Mouse (Mus musculus) heart, embryonic 11.5 days (tissue): ENCODE results near the gene Rnd2. TPM values are rescaled to one million over a fixed set of nuclear protein-coding genes. Genes with fewer than 3 reads are reported as not detected.
"Not testable (repeated sequence)": the region's sequence is repeated elsewhere in the genome, so short reads cannot be mapped to it uniquely, and the experiment has no call there.

Source experiments
- ATAC-seq: fragments of 200-750 bp; cut with Nextera tagmentation; replicated peaks from 2 replicates; pipeline ENCODE4 v1.8.0; 2017; ENCODE audit warnings: moderate library complexity; ENCODE audit not compliant: insufficient number of reproducible peaks, low FRiP score, low TSS enrichment
- H3K27ac ChIP-seq: fragments of 300-500 bp; sonication (generic); 2 replicates; pipeline ENCODE4 v1.5.1; 2014; ENCODE audit warnings: mild to moderate bottlenecking, low read depth, low read length
- H3K27me3 ChIP-seq: fragments of 300-500 bp; sonication (generic); 2 replicates; pipeline ENCODE4 v1.6.1; 2014; ENCODE audit warnings: mild to moderate bottlenecking, low read length, mixed read lengths; ENCODE audit not compliant: control insufficient read depth, insufficient read depth
- H3K36me3 ChIP-seq: fragments of 300-500 bp; sonication (generic); 2 replicates; pipeline ENCODE4 v1.6.1; 2014; ENCODE audit warnings: mild to moderate bottlenecking, low read length, moderate library complexity, mixed read lengths; ENCODE audit not compliant: control insufficient read depth, insufficient read depth
- H3K4me1 ChIP-seq: fragments of 300-500 bp; sonication (generic); 2 replicates; pipeline ENCODE4 v1.6.1; 2014; ENCODE audit warnings: low read length; ENCODE audit not compliant: control insufficient read depth, insufficient read depth
- H3K4me2 ChIP-seq: fragments of 300-500 bp; sonication (generic); 2 replicates; pipeline ENCODE4 v1.6.1; 2014; ENCODE audit warnings: mild to moderate bottlenecking, moderate library complexity
- H3K4me3 ChIP-seq: fragments of 300-500 bp; sonication (generic); 2 replicates; pipeline ENCODE4 v1.5.1; 2014; ENCODE audit warnings: low read depth, low read length
- H3K9ac ChIP-seq: fragments of 300-500 bp; sonication (generic); 2 replicates; pipeline ENCODE4 v1.6.1; 2014; ENCODE audit warnings: mild to moderate bottlenecking, low read depth, low read length, moderate library complexity
- H3K9me3 ChIP-seq: fragments of 300-500 bp; sonication (generic); replicated peaks from 2 replicates; pipeline ENCODE4 v1.6.1; 2016; ENCODE audit warnings: low read length; ENCODE audit not compliant: control insufficient read depth
- WGBS: fragments of 180-500 bp; shearing (Covaris S2); extraction: QIAGEN DNeasy Blood & Tissue Kit; methylation state at CpG from one replicate; pipeline ENCODE4 v1.1.7; 2014; ENCODE audit not compliant: insufficient replicate concordance; 5-methylcytosine and 5-hydroxymethylcytosine counted together
- polyA plus RNA-seq: library from polyadenylated mRNA; unstranded; fragments of >200 nt; fragmentation: Nextera tagmentation; extraction: Ambion mirVana; gene quantifications from 2 replicates; pipeline ENCODE4 v1.2.1, GENCODE M21; 2014

Rnd2 gene
- polyA plus RNA-seq, 1 experiment from 2014 or later: 22.3 TPM

GRCm38 (mm10) chr11:101449596-101449995 is 15.2 kb upstream of the Rnd2 start:
- H3K27me3 ChIP-seq, H3K36me3 ChIP-seq, H3K4me3 ChIP-seq, H3K4me2 ChIP-seq, H3K4me1 ChIP-seq, ATAC-seq, H3K9ac ChIP-seq, H3K27ac ChIP-seq, H3K9me3 ChIP-seq: not testable (repeated sequence)
- WGBS: 79% methylated on average over 4 of the region's 4 CpGs

DNA sequence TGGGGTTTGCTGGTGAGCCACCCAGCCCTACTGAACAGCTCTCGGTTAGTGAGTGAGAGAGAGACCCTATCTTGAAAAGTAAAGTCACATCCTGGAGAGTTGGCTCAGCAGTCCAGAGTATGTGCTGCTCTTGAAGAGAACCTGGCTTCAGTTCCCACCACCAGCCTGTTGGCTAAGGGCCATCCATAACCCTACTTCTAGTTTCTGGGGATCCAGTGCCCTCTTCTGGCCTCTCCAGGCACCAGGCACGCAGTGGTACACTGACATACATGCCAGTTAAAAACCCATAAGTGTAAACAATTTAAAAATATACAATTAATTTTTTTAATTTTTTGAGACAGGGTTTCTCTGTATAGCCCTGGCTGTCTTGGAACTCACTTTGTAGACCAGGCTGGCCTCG is 14.4 kb upstream of the Rnd2 start:
- Histone ChIP-seq H3K4me1 (0 out of 2 replicates have a peak, but pooled peaks cover 6% of the 10 kb centered on the region), H3K4me2 (no peak overlapping the region), H3K27ac (no peak overlapping the region), H3K36me3 (peaks cover 2% of the 10 kb centered on the region; the same call in 1 of the 2 replicates), H3K4me3 (no peak overlapping the region), H3K9ac (no peak overlapping the region), H3K27me3 (no peaks in the 10 kb centered on the region), H3K9me3 (no peaks in the 10 kb centered on the region)
- 85% methylated on average over 3 of the region's 3 CpGs for WGBS
- no peak for ATAC-seq

DNA sequence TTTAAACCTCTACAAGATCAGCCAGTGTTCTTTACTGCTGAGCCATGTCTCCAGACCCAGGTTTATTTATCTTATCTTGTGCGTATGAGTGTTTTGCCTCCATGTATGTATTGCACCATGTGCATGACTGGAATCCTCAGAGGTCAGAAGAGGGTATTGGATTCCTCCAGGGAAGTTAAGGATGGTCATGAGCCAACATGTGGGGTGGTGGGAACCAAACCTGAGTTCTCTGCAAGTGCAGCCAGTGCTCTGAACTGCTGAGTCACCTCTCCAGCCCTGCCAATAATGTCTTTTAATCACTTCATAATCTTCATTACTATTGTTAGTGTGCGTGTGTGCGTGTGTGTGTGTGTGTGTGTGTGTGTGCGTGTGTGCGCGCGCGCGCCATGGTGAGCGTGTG is 13.3 kb upstream of the Rnd2 start:
- Histone ChIP-seq H3K36me3 (no peaks in the 10 kb centered on the region), H3K27ac (no peak overlapping the region), H3K4me3 (no peak overlapping the region), H3K27me3 (no peaks in the 10 kb centered on the region), H3K9ac (no peak overlapping the region), H3K4me2 (no peak overlapping the region), H3K4me1 (0 out of 2 replicates have a peak, but pooled peaks cover 6% of the 10 kb centered on the region), H3K9me3 (no peaks in the 10 kb centered on the region)
- no peak for ATAC-seq
- WGBS: 87% methylated on average over 10 of the region's 10 CpGs

DNA sequence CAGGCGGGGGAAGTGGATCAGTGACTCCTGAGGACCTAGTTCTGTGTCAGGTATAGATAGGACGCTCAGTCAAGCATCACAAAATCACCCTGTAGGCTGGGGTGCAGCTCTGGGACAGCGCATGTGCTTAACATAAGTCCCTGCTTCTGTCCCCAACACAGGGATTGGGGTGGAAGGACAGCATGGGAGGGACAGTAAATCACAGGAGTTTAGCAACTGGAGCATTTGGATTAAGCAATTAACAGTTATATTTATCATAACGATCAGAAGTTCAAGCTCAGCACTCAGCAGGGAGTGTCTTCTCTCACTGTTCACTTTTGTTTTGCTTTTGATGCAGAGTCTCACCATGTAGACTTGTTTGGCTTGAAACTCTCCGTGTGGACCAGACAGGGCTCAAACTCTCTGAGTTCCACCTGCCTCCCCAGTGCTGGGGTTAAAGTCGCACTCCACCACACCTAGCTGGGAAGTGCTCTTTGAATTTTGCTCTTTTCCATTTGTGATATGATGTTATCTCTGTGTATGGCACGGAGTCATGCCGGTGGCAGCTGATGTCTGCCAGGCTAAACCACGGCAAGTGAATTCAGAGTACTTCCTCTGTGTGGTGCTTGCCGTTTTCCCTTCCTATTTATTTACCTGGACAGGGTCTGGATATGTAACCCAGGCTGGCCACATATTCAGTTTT is 12.6 kb upstream of the Rnd2 start:
- H3K4me3 ChIP-seq: no peak overlapping the region
- 58% methylated on average over 10 of the region's 10 CpGs for WGBS

GRCm38 (mm10) chr11:101454702-101455101 is 10.1 kb upstream of the Rnd2 start:
- Histone ChIP-seq H3K4me1 (peaks cover 4% of the 10 kb centered on the region), H3K4me2 (no peak overlapping the region), H3K9ac (no peak overlapping the region), H3K27ac (no peak overlapping the region), H3K9me3 (no peaks in the 10 kb centered on the region), H3K36me3 (no peaks in the 10 kb centered on the region), H3K4me3 (no peak overlapping the region), H3K27me3 (no peaks in the 10 kb centered on the region)
- 78% methylated on average over 6 of the region's 6 CpGs for whole genome bisulfite sequencing
- ATAC-seq: no peak

More for the DNA sequence above, 12.6 kb upstream of the Rnd2 start:
- Histone ChIP-seq H3K9me3 (no peaks in the 10 kb centered on the region), H3K27ac (no peak overlapping the region), H3K27me3 (no peaks in the 10 kb centered on the region), H3K4me1 (0 out of 2 replicates have a peak, but pooled peaks cover 6% of the 10 kb centered on the region), H3K36me3 (no peaks in the 10 kb centered on the region), H3K4me2 (no peak overlapping the region), H3K9ac (no peak overlapping the region)
- no peak for ATAC-seq

- no peak overlapping the region for H3K4me2 ChIP-seq
- no peak overlapping the region for H3K9ac ChIP-seq
- no peak overlapping the region for H3K27ac ChIP-seq
- 0 out of 2 replicates have a peak, but pooled peaks cover 3% of the 10 kb centered on the region for H3K36me3 ChIP-seq
- no peaks in the 10 kb centered on the region for H3K27me3 ChIP-seq
- H3K9me3 ChIP-seq: no peaks in the 10 kb centered on the region
- H3K4me1 ChIP-seq: peaks cover 8% of the 10 kb centered on the region
- WGBS: 83% methylated on average over 7 of the region's 7 CpGs
- ATAC-seq: no peak
- H3K4me3 ChIP-seq: no peak overlapping the region
Observed at GRCm38 (mm10) chr11:101455627-101456026, 9.2 kb upstream of the Rnd2 start.

- H3K27ac ChIP-seq: no peak overlapping the region
- no peaks in the 10 kb centered on the region for H3K9me3 ChIP-seq
- H3K4me2 ChIP-seq: no peak overlapping the region
- no peak for ATAC-seq
- 0 out of 2 replicates have a peak, but pooled peaks cover 6% of the 10 kb centered on the region for H3K36me3 ChIP-seq
- peaks cover 11% of the 10 kb centered on the region for H3K4me1 ChIP-seq
- no peaks in the 10 kb centered on the region for H3K27me3 ChIP-seq
- no peak overlapping the region for H3K4me3 ChIP-seq
- H3K9ac ChIP-seq: no peak overlapping the region
- 81% methylated on average over 6 of the region's 9 CpGs for WGBS
Observed at GRCm38 (mm10) chr11:101457631-101458030, 7.2 kb upstream of the Rnd2 start.

- ATAC-seq: no peak
- Histone ChIP-seq H3K4me1 (peaks cover 16% of the 10 kb centered on the region), H3K4me2 (no peak overlapping the region), H3K4me3 (no peak overlapping the region), H3K27ac (no peak overlapping the region), H3K9me3 (no peaks in the 10 kb centered on the region), H3K36me3 (0 out of 2 replicates have a peak, but pooled peaks cover 6% of the 10 kb centered on the region), H3K9ac (no peak overlapping the region), H3K27me3 (no peaks in the 10 kb centered on the region)
- WGBS: 85% methylated on average over 12 of the region's 12 CpGs
Observed at GRCm38 (mm10) chr11:101458217-101458616, 6.6 kb upstream of the Rnd2 start.

DNA sequence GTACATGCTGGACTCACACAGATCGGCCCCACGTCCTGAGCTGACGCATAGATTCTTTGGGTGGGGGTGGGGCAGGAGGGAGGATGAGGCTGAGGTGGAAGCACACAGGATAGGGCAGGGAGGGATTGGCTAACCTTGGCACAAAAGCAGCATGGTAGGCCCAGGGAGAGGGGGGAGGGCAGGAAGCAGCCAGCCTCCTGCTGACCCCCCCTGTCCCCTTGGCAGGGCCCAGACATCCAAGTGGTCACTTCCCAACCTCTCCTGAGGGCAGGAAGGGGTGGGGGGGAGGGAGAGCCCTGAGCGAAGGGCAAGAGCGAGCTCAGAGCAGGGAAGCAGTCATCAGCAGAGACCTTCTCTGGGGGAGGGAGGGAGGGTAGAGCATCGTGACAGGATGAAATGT is 5.1 kb upstream of the Rnd2 start:
- no peak overlapping the region for H3K4me3 ChIP-seq
- H3K4me1 ChIP-seq: peaks cover 29% of the 10 kb centered on the region
- H3K9ac ChIP-seq: no peak overlapping the region
- H3K9me3 ChIP-seq: no peaks in the 10 kb centered on the region
- H3K36me3 ChIP-seq: 0 out of 2 replicates have a peak, but pooled peaks cover 6% of the 10 kb centered on the region
- H3K27ac ChIP-seq: no peak overlapping the region
- H3K27me3 ChIP-seq: no peaks in the 10 kb centered on the region
- ATAC-seq: 0 out of 2 replicates have a peak, but pooled peaks have one; percentile 22
- no peak overlapping the region for H3K4me2 ChIP-seq
- WGBS: 36% methylated on average over 4 of the region's 6 CpGs
